Mouse (Mus musculus) forebrain, embryonic 11.5 days (tissue): ENCODE data around the gene Prkcb. TPM values are rescaled to one million over a fixed set of nuclear protein-coding genes. Genes with fewer than 3 reads are reported as not detected.

Experiments
- ATAC-seq: fragments of 200-750 bp; cut with Nextera tagmentation; replicated peaks from 2 replicates; pipeline ENCODE4 v1.8.0; 2017; ENCODE audit warnings: moderate TSS enrichment; ENCODE audit not compliant: low FRiP score
- DNase-seq: peaks from one replicate; pipeline ENCODE4 v3.0.0-alpha.2; 2017; ENCODE audit warnings: low spot score
- H3K27ac ChIP-seq: fragments of 300-500 bp; sonication (generic); 2 replicates; pipeline ENCODE4 v1.5.1; 2014; ENCODE audit warnings: low read depth, low read length
- H3K27me3 ChIP-seq: fragments of 300-500 bp; sonication (generic); 2 replicates; pipeline ENCODE4 v1.6.1; 2014; ENCODE audit warnings: mild to moderate bottlenecking, low read length, mixed read lengths; ENCODE audit not compliant: control insufficient read depth, insufficient read depth
- H3K36me3 ChIP-seq: fragments of 300-500 bp; sonication (generic); 2 replicates; pipeline ENCODE4 v1.6.1; 2014; ENCODE audit warnings: mild to moderate bottlenecking, low read length, moderate library complexity, mixed read lengths; ENCODE audit not compliant: control insufficient read depth, insufficient read depth
- H3K4me1 ChIP-seq: fragments of 300-500 bp; sonication (generic); replicated peaks from 2 replicates; pipeline ENCODE4 v1.6.1; 2014; ENCODE audit warnings: low read length, mixed read lengths; ENCODE audit not compliant: control insufficient read depth, insufficient read depth
- H3K4me2 ChIP-seq: fragments of 300-500 bp; sonication (generic); 2 replicates; pipeline ENCODE4 v1.6.1; 2014; ENCODE audit warnings: low read depth, mild to moderate bottlenecking, low read length, moderate library complexity, mixed read lengths; ENCODE audit not compliant: severe bottlenecking
- H3K4me3 ChIP-seq: fragments of 300-500 bp; sonication (generic); 2 replicates; pipeline ENCODE4 v1.5.1; 2014; ENCODE audit warnings: low read depth, low read length
- H3K9ac ChIP-seq: fragments of 300-500 bp; sonication (generic); 2 replicates; pipeline ENCODE4 v1.6.1; 2014; ENCODE audit warnings: low read length
- H3K9me3 ChIP-seq: fragments of 300-500 bp; sonication (generic); 2 replicates; pipeline ENCODE4 v1.6.1; 2016; ENCODE audit warnings: low read length, mixed read lengths; ENCODE audit not compliant: control insufficient read depth
- WGBS: fragments of 180-500 bp; shearing (Covaris S2); extraction: QIAGEN DNeasy Blood & Tissue Kit; methylation state at CpG from one replicate; pipeline ENCODE4 v1.1.7; 2014; 5-methylcytosine and 5-hydroxymethylcytosine counted together
- polyA plus RNA-seq: library from polyadenylated mRNA; unstranded; fragments of >200 nt; fragmentation: Nextera tagmentation; extraction: Ambion mirVana; gene quantifications from 2 replicates; pipeline ENCODE4 v1.2.1, GENCODE M21; 2014

Gene Prkcb
- polyA plus RNA-seq, 1 experiment from 2014 or later: 10.0 TPM

- no peak for ATAC-seq
- Histone ChIP-seq H3K9me3 (no peaks in the 10 kb centered on the region), H3K36me3 (no peaks in the 10 kb centered on the region), H3K4me2 (no peak overlapping the region), H3K27ac (no peak overlapping the region), H3K4me1 (no peaks in the 10 kb centered on the region), H3K4me3 (no peak overlapping the region), H3K27me3 (no peaks in the 10 kb centered on the region), H3K9ac (no peak overlapping the region)
- WGBS: 82% methylated on average over 9 of the region's 9 CpGs
- no peak for DNase-seq
These were observed 31.0 kb downstream of the Prkcb start for GRCm38 (mm10) chr7:122319566-122319965.

- no peaks in the 10 kb centered on the region for H3K36me3 ChIP-seq
- ATAC-seq (no peak), DNase-seq (no peak)
- no peaks in the 10 kb centered on the region for H3K27me3 ChIP-seq
- no peaks in the 10 kb centered on the region for H3K9me3 ChIP-seq
- no peak overlapping the region for H3K4me2 ChIP-seq
- no peak overlapping the region for H3K9ac ChIP-seq
- no peak overlapping the region for H3K4me3 ChIP-seq
- H3K27ac ChIP-seq: no peak overlapping the region
- no peaks in the 10 kb centered on the region for H3K4me1 ChIP-seq
- 96% methylated on average over 7 of the region's 7 CpGs for WGBS
These were observed 32.4 kb downstream of the Prkcb start for GRCm38 (mm10) chr7:122320843-122321544.

DNA sequence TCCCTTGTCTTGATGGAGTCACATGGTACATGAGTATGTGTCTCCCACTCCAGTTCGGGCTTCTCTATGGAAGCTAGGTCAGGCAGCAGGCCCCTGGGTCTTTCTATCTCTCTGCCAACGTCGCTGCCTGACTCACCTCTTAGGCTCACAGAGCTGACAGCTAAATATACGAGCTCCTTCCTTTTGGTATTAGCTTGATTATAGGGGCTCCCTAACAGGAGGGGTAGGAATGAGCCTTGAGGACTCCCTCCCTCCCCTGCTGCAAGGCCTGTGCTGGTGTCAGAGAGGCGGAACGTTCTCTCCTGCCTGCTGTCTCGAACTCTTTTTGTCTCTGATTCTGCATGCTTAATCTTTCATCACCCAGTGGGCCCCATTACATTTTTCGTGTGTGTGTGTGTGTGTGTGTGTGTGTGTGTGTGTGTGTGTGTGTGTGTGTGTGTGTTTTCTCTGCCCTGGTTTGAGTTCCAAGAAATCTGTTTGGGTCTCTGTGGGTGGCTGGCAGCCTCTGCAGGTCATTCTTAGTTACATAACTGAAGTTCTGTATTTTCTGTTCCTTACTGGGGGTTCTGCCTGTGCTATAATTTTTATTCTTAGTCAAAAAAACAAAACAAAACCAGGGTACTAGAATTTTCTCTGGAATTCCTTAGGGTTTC is 33.6 kb downstream of the Prkcb start:
- Histone ChIP-seq H3K27ac (no peak overlapping the region), H3K27me3 (no peaks in the 10 kb centered on the region), H3K4me1 (no peaks in the 10 kb centered on the region), H3K4me2 (no peak overlapping the region), H3K4me3 (no peak overlapping the region), H3K9ac (no peak overlapping the region), H3K36me3 (no peaks in the 10 kb centered on the region), H3K9me3 (no peaks in the 10 kb centered on the region)
- WGBS: 86% methylated on average over 8 of the region's 8 CpGs
- ATAC-seq (no peak), DNase-seq (no peak)

GRCm38 (mm10) chr7:122327942-122328341 is 39.4 kb downstream of the Prkcb start:
- no peak overlapping the region for H3K27ac ChIP-seq
- H3K4me3 ChIP-seq: no peak overlapping the region
- DNase-seq (no peak), ATAC-seq (no peak)
- H3K9ac ChIP-seq: no peak overlapping the region
- no peak overlapping the region for H3K4me2 ChIP-seq
- 92% methylated on average over 3 of the region's 3 CpGs for WGBS
- no peaks in the 10 kb centered on the region for H3K4me1 ChIP-seq
- H3K36me3 ChIP-seq: no peaks in the 10 kb centered on the region
- no peaks in the 10 kb centered on the region for H3K9me3 ChIP-seq
- no peaks in the 10 kb centered on the region for H3K27me3 ChIP-seq

DNA sequence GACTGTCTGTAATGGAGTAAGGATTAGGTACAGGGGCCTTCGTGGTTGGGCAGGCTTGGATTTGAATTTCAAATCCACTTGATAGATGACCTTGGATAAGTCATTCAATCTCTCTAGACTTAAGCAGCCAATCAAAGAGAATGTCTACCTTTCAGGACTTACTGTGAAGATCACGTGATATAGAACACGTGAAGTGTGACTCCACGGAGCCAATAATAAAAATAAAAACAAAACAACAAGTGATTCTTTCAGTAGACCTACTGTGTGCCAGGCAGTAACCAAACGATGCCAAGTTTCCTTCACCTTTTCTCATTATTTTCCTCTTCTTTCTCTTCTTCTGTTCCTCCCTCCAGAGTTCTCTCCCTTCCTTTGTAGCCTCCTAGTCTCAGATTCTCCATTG is 39.9 kb downstream of the Prkcb start:
- Histone ChIP-seq H3K27ac (no peak overlapping the region), H3K9ac (no peak overlapping the region), H3K4me3 (no peak overlapping the region), H3K27me3 (no peaks in the 10 kb centered on the region), H3K9me3 (no peaks in the 10 kb centered on the region), H3K4me2 (no peak overlapping the region), H3K4me1 (no peaks in the 10 kb centered on the region), H3K36me3 (no peaks in the 10 kb centered on the region)
- WGBS: 86% methylated on average over 5 of the region's 5 CpGs
- no peak for ATAC-seq
- no peak for DNase-seq

GRCm38 (mm10) chr7:122329588-122329987 is 41.0 kb downstream of the Prkcb start:
- Histone ChIP-seq H3K36me3 (no peaks in the 10 kb centered on the region), H3K9ac (no peak overlapping the region), H3K4me3 (no peak overlapping the region), H3K27me3 (no peaks in the 10 kb centered on the region), H3K9me3 (no peaks in the 10 kb centered on the region), H3K4me1 (no peaks in the 10 kb centered on the region), H3K27ac (no peak overlapping the region), H3K4me2 (no peak overlapping the region)
- DNase-seq: no peak
- ATAC-seq: no peak
- 87% methylated on average over 4 of the region's 4 CpGs for WGBS

DNA sequence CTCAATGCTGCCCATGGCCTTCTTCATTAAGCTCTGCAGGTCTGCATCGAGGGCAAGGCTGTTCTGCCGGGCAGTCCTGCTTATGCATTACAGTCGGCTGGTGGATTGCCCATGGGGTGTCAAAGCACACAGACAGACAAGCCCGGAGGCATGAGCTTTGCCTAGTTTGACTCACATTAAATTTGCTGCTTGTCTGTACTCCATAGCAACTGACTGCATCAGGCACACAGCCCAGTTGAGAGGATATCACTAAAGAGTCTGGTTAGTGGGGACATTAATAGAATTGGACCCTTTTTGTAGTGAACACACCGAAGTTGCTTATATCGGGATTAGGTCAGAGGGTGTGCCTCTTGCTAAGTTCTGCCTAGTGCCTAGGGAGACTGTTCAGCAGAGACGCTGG is 45.1 kb downstream of the Prkcb start:
- Histone ChIP-seq H3K4me2 (no peak overlapping the region), H3K27me3 (no peaks in the 10 kb centered on the region), H3K36me3 (no peaks in the 10 kb centered on the region), H3K4me3 (no peak overlapping the region), H3K4me1 (no peaks in the 10 kb centered on the region), H3K27ac (no peak overlapping the region), H3K9ac (no peak overlapping the region), H3K9me3 (no peaks in the 10 kb centered on the region)
- ATAC-seq (no peak), DNase-seq (no peak)
- 87% methylated on average over 7 of the region's 7 CpGs for WGBS

- DNase-seq (no peak), ATAC-seq (no peak)
- no peak overlapping the region for H3K4me3 ChIP-seq
- no peaks in the 10 kb centered on the region for H3K9me3 ChIP-seq
- no peak overlapping the region for H3K27ac ChIP-seq
- WGBS: 89% methylated on average over 3 of the region's 3 CpGs
- no peaks in the 10 kb centered on the region for H3K36me3 ChIP-seq
- no peak overlapping the region for H3K4me2 ChIP-seq
- H3K4me1 ChIP-seq: no peaks in the 10 kb centered on the region
- H3K9ac ChIP-seq: no peak overlapping the region
- no peaks in the 10 kb centered on the region for H3K27me3 ChIP-seq
These were observed 48.8 kb downstream of the Prkcb start for GRCm38 (mm10) chr7:122337302-122337701.

DNA sequence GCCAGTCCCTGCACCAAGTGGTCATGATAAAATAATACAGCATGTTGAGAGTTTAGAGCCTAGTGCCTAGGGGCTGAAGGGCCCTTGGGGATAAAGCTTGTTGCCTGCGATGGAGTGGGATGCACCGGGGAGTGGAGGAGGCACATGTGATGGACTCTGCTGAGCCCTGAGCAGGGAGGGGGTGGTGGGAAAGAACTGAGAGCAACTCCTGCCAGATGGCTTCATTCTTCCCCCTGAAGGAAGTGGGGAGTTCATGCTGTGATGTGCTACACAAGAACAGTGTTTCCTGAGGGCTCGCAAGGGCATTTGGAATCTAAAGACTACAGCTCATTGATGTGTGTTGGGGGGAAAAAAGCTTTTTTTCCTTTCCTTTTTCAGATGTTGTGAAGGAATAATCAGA is 49.5 kb downstream of the Prkcb start:
- Histone ChIP-seq H3K27ac (no peak overlapping the region), H3K36me3 (no peaks in the 10 kb centered on the region), H3K9me3 (no peaks in the 10 kb centered on the region), H3K27me3 (no peaks in the 10 kb centered on the region), H3K4me2 (no peak overlapping the region), H3K4me1 (no peaks in the 10 kb centered on the region), H3K4me3 (no peak overlapping the region), H3K9ac (no peak overlapping the region)
- 76% methylated on average over 3 of the region's 3 CpGs for whole genome bisulfite sequencing
- DNase-seq (no peak), ATAC-seq (no peak)
